Mouse (Mus musculus) spleen, adult 2 months (tissue): ENCODE measurements around the gene Crocc. TPM values are rescaled to one million over a fixed set of nuclear protein-coding genes. Genes with fewer than 3 reads are reported as not detected.

Experiments
- DNase-seq, 2 experiments: peaks; one replicate each; pipeline versions ENCODE4 v3.0.0 to v3.0.0-alpha.2; 2012 to 2021; ENCODE audit warnings: low spot score in 2 of 2, low read depth in 1 of 2
- H3K27ac ChIP-seq: fragments of 200-500 bp; 2 replicates; pipeline ENCODE4 v1.5.1; 2012; ENCODE audit warnings: low read length, inconsistent platforms; ENCODE audit not compliant: insufficient read depth
- H3K27me3 ChIP-seq: fragments of 200-500 bp; 2 replicates; pipeline ENCODE4 v1.6.1; 2012; ENCODE audit warnings: mild to moderate bottlenecking, moderate library complexity, low read length, inconsistent platforms; ENCODE audit not compliant: control insufficient read depth, insufficient read depth
- H3K36me3 ChIP-seq: fragments of 200-500 bp; 2 replicates; pipeline ENCODE4 v1.6.1; 2012; ENCODE audit warnings: mild to moderate bottlenecking, low read length, inconsistent platforms; ENCODE audit not compliant: control insufficient read depth, insufficient read depth
- H3K4me1 ChIP-seq: fragments of 200-500 bp; 2 replicates; pipeline ENCODE4 v1.6.1; 2011; ENCODE audit warnings: inconsistent platforms; ENCODE audit not compliant: control insufficient read depth, insufficient read depth, insufficient read length
- H3K4me3 ChIP-seq: fragments of 200-500 bp; 2 replicates; pipeline ENCODE4 v1.5.1; 2011; ENCODE audit warnings: mild to moderate bottlenecking, inconsistent platforms; ENCODE audit not compliant: insufficient read depth, insufficient read length; ENCODE audit errors: extremely low read depth
- CTCF ChIP-seq: fragments of 200-500 bp; IDR thresholded peaks from 2 replicates; pipeline ENCODE4 v1.5.1; 2011; ENCODE audit warnings: mild to moderate bottlenecking, inconsistent platforms; ENCODE audit not compliant: insufficient read depth, insufficient read length, insufficient replicate concordance; ENCODE audit errors: extremely low read depth
- POLR2A ChIP-seq: fragments of 200-500 bp; IDR thresholded peaks from 2 replicates; pipeline ENCODE4 v1.6.1; 2011; ENCODE audit warnings: low read depth, low read length, inconsistent platforms
- WGBS: fragments of 180-500 bp; shearing (Covaris S2); methylation state at CpG from one replicate; pipeline ENCODE4 v1.1.7; 2018; 5-methylcytosine and 5-hydroxymethylcytosine counted together
- polyA plus RNA-seq: library from polyadenylated mRNA; depleted of rRNA; stranded (reverse); fragments of >200 nt; gene quantifications from 2 replicates; pipeline ENCODE4 v1.2.3, GENCODE M21; 2012

Gene Crocc
- polyA plus RNA-seq, 1 experiment: 9.8 TPM

- Histone ChIP-seq H3K27me3 (no peaks in the 10 kb centered on the region), H3K4me1 (no peaks in the 10 kb centered on the region), H3K36me3 (peaks cover 68% of the 10 kb centered on the region), H3K27ac (no peak overlapping the region), H3K4me3 (no peak overlapping the region)
- TF ChIP-seq POLR2A (no peak), CTCF (no peak)
- 79% methylated on average over 8 of the region's 8 CpGs for WGBS
- no peak for DNase-seq
These were observed 8.3 kb upstream of the Crocc start for GRCm38 (mm10) chr4:141068655-141069054.

- no peak overlapping the region for H3K27ac ChIP-seq
- no peak overlapping the region for H3K4me3 ChIP-seq
- H3K27me3 ChIP-seq: no peaks in the 10 kb centered on the region
- DNase-seq: no peak
- TF ChIP-seq CTCF (no peak), POLR2A (no peak)
- peaks cover 60% of the 10 kb centered on the region for H3K36me3 ChIP-seq
- H3K4me1 ChIP-seq: no peaks in the 10 kb centered on the region
- 89% methylated on average over 9 of the region's 9 CpGs for WGBS
These were observed 7.2 kb upstream of the Crocc start for GRCm38 (mm10) chr4:141067516-141068046.

GRCm38 (mm10) chr4:141066709-141067515 is 6.6 kb upstream of the Crocc start:
- no peaks in the 10 kb centered on the region for H3K27me3 ChIP-seq
- peaks cover 53% of the 10 kb centered on the region for H3K36me3 ChIP-seq
- WGBS: 90% methylated on average over 12 of the region's 12 CpGs
- H3K27ac ChIP-seq: no peak overlapping the region
- no peak overlapping the region for H3K4me3 ChIP-seq
- DNase-seq: no peak
- no peaks in the 10 kb centered on the region for H3K4me1 ChIP-seq
- TF ChIP-seq POLR2A (no peak), CTCF (no peak)

GRCm38 (mm10) chr4:141065123-141065522 is 4.8 kb upstream of the Crocc start:
- peak; percentile 78 to 82 for DNase-seq
- no peak overlapping the region for H3K4me3 ChIP-seq
- peaks cover 38% of the 10 kb centered on the region for H3K36me3 ChIP-seq
- WGBS: 10% methylated on average over 8 of the region's 8 CpGs
- no peak overlapping the region for H3K27ac ChIP-seq
- H3K4me1 ChIP-seq: no peaks in the 10 kb centered on the region
- no peaks in the 10 kb centered on the region for H3K27me3 ChIP-seq
- TF ChIP-seq CTCF (peak; percentile 98), POLR2A (no peak)

DNA sequence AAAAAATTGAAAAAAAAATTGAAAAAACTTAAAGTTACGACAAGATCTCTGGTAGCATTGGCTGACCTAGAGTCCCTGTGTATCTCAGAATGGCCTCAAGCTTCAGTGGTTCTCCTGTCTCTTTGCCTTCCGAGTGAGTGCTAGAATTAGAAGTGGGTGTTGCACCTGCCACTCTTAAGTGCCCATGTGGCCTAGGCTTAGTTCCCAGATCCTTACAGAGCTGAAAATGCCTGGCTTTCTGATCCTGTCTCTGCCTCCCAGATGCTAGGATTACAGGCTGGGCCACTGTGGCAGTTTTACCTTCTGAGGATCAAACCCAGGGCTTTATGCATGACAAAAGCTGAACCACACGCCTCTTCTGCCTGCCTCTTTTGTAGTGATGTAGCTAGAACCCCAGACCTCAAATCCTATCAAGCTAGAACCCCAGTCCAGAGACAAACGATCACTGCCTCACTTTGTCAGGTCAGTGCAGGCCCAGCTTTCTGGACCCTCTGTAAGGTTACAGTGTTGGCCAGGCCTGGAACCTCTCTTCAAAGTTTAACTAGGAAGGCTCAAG is 3.8 kb upstream of the Crocc start:
- Histone ChIP-seq H3K27me3 (no peaks in the 10 kb centered on the region), H3K4me1 (no peaks in the 10 kb centered on the region), H3K27ac (no peak overlapping the region), H3K4me3 (no peak overlapping the region), H3K36me3 (peaks cover 30% of the 10 kb centered on the region)
- no peak for TF ChIP-seq POLR2A
- TF ChIP-seq CTCF: no peak
- WGBS: 94% methylated on average over 4 of the region's 4 CpGs
- DNase-seq: no peak

DNA sequence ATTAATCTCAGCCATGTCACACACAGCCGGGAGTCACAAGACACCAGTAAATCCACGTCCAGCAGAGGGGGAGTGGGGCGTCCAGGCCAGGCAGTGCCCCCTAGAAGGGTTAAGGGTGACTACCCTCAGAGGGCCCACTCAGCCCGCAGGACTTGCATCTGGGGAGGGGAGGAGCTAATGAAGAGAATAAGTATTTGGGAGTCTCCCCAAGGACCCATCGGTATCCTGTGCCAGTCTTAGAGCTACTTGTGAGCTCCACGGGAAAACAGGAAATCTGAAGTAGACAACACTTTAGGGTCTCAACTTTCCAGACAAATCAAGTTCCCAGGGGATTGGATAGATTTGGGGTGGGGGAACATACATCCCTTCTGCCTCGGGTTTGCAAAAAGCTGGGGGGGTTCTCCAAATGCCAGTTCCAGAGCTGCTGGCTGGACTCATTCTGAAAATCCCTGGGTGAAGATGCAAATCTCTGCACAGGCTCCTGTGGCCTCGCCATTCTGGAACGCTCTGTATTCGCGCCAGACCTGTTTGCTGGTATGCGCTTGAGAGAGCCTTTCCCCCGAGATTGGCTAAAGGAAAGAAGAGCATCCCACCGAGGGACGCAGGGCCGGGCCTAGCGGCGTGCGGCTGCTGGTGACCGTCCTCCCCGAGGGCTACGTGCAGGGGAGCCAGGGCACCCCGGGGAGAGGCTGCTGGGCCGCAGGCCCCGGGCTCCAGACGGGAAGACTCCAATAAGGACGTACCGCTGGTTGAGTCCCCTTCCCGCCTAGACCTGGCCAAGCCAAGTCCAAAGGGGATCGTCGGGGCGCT is 529 bp downstream of the Crocc start:
- Histone ChIP-seq H3K4me1 (no peaks in the 10 kb centered on the region), H3K27me3 (no peaks in the 10 kb centered on the region), H3K4me3 (peak overlapping the region; percentile 73), H3K36me3 (no peaks in the 10 kb centered on the region), H3K27ac (peak overlapping the region; percentile 9; the same call in 1 of the 2 replicates)
- no peak for TF ChIP-seq CTCF
- TF ChIP-seq POLR2A: no peak
- DNase-seq: no peak
- 10% methylated on average over 32 of the region's 32 CpGs for WGBS
